Mouse (Mus musculus) frontal cortex, adult 2 months (tissue): ENCODE data around the gene Gm20509. TPM values are rescaled to one million over a fixed set of nuclear protein-coding genes. Genes with fewer than 3 reads are reported as not detected.
"Not testable (repeated sequence)": the region's sequence is repeated elsewhere in the genome, so short reads cannot be mapped to it uniquely, and the experiment has no call there.

Experiments
- DNase-seq, 2 experiments: peaks; one replicate each; pipeline ENCODE4 v3.0.0; 2022; ENCODE audit warnings: low spot score in 1 of 2; ENCODE audit errors: extremely low spot score in 1 of 2
- polyA plus RNA-seq: library from polyadenylated mRNA; depleted of rRNA; stranded (reverse); fragments of >200 nt; gene quantifications from 2 replicates; pipeline ENCODE4 v1.2.3, GENCODE M21; 2012; rRNA removed

The Gm20509 gene
- polyA plus RNA-seq: not detected in 2 replicates

DNA sequence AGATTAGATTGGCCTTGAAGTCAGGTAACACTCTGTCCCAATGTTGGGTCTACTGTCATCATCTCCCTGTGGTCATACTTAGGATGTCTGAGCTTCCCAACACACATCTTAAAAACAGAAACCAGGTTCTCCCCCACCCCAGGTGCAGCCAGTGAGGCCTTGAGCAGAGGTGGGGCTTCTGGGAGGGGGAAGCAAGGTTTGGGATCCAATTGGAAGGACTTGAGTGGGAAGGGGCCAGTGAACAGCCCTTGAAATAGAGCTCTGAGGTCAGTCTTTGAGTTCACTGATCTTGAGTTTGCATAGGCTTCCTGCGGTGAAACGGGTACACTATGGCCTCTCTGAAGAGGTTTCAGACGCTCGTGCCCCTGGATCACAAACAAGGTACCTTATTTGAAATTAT lies at the start of gene Gm20509:
Gene Gm20509 (plus strand): TSS at position 290 of the 400 bp plus-strand sequence.
- no peak for DNase-seq

DNA sequence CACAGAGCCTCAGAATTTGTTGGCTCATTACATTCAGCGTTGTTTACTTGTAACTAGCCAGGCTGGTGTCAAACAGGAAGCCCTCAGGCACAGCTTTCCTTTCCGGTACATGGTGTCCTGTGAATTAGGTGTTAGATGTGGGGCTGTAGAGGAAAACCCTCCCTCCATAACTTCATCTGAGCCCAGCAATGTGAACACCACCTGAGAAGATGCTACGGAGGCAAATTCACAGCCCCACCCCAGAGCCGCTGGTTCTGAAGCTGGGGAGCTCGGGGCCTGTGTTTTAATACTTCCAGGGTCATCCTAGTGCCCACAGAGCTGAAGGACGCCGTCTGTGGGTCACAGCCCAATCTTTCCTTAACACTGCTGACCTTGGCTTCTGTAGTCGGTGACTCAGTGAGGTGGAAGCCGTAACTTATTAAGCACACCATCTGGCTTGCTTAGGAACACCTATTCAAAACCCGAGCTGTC lies 46.8 kb upstream of the Gm20509 start:
- DNase-seq: no peak

- DNase-seq: no peak
Observed at GRCm38 (mm10) chr9:73059224-73059623, 43.0 kb upstream of the Gm20509 start.

GRCm38 (mm10) chr9:73063621-73064290 lies 38.5 kb upstream of the Gm20509 start:
- DNase-seq: no peak

DNA sequence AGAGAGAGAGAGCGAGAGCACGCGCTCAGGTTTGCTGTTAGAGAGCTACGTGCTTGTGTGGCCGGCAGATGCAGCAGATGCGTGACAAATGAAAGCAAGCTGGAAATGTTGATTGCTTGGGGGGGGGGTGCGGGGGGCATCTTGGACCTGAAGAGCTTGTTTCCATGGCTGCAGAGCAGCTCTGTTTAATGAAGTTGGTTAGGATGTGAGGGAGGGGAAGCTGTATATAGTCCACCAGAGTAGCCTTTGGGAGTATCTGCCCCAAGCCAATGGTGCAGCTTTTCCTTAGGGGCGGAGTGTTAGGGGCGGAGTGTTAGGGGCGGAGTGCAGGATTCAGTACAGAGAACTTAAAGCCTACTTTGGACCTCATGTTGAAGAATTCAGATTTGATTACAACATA lies 35.2 kb upstream of the Gm20509 start:
- DNase-seq: no peak

DNA sequence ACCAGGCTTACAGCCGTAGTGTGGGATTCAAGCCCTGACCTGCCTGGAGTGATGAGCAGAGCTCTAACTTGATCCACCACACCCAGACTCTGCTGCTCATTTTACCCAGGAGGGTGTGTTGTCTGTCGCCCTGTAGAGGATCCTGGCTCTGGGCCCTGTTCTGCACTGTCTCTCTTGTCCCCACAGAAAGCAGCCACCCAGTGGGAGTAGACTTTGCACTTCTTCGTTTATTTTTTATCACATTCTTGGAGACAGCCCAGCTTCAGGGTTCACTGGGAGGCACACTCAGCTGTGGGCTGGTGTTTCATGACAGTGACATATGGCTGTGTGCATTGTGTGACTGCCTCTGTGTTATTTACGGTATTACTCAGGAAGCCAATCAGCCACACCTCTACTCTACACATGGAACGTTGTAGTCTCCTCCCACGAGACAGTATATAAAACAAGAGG lies 34.0 kb upstream of the Gm20509 start:
- DNase-seq: peak; percentile 77 to 82

- no peak for DNase-seq
Observed at GRCm38 (mm10) chr9:73068688-73069087, 33.6 kb upstream of the Gm20509 start.

DNA sequence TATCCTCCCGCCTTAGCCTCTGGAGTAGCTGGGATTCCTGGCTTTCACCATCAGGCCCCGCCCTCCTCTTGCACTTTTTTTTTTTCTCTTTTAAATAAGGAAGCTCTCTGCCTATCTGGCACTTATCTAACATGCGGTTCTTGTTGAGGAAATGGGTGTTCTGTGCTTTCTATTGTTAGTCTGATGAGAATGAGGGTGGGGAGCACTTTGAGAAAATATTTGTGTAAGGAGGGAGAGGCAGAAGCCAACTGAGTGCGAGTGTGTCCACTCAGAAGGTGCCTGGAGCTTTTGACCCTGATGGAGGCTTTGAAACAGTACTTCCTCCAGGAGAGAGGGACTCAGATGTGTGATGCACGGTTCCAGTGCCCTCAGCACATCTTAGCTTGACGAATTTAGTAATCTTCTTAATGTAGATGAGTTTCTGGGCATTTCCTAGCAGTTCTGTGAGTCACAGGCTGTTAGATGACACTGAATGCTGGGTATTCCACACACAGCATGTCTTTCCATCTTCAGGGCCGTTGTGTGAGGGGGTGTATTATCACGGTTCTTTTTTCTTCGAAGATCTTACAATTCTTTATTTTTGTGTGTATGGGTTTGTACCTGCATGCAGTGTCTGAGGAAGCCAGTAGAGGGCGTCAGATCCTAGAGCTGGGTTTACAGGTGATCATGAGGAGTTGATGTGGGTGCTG lies 31.2 kb upstream of the Gm20509 start:
- peak in 1 of 2 experiments; percentile 37 for DNase-seq

- no peak for DNase-seq
Observed at GRCm38 (mm10) chr9:73072426-73072825, 29.8 kb upstream of the Gm20509 start.

DNA sequence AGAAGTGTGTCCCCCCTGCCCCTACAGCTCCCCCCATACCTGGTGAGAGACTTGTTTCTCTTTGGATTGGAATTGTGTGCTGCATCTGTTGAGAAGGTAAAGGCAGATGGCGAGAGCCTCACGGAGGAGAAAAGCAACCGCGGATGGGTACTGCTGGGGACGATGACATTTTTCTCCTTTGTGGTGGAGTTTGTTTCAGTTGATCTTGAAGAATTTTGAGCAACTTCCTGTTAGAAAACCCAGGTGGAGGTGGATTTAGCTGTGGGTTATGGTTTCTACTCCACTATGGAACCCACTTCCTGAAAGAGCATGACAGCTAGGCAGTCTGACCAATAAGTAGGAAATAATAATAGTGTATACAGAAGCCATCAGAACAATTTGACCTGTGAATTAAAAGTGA lies 29.1 kb upstream of the Gm20509 start:
- DNase-seq: no peak

GRCm38 (mm10) chr9:73079349-73079748 lies 22.9 kb upstream of the Gm20509 start:
- DNase-seq: not testable (repeated sequence)

DNA sequence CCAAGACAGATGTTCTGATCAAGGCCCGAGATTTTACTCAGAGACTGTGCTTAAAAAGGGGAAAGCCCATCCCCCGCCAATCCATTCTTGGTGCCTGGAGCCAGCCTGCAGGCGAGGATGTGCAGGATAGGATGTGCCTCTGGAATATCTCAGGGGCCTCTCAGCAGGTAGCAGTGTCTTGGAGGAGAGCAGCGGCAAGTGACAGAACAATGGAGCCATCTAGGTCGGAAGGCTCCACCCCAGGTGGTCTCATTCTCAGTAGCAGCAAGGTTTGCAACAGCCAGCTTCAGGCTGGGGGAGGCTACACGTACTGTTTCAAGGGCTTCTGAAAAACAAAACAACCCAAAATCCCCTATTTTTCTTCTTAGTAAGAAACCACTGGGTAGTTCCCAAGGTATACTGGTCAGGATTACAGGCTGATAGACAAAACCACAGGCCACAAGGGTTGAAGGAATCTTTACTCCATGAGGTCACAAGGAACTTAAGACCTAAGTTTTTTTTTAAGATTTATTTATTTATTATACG lies 22.4 kb upstream of the Gm20509 start:
- DNase-seq: no peak

- DNase-seq: no peak
Observed at GRCm38 (mm10) chr9:73082291-73083000, 19.8 kb upstream of the Gm20509 start.

GRCm38 (mm10) chr9:73083956-73084355 lies 18.3 kb upstream of the Gm20509 start:
- DNase-seq: no peak

DNA sequence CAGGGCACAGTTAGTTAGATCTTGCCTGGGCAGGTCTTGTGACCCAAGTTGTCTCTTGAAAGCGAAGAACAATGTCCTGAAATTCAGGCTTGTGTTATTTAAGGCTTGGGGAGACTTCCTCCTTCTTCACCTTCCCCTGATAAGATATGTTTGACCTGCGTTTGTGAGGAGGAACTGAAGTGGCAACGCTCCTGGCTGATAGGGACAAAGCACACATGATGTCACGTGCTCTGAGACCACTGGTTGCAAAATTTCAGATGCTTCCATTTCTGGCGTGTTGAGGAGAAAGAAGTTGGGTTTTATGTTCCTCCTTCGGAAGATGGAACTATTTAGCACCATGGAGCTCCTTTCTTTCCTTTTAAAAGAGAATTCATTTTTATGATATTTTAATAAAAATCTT lies 16.4 kb upstream of the Gm20509 start:
- no peak for DNase-seq

GRCm38 (mm10) chr9:73087121-73087520 lies 15.1 kb upstream of the Gm20509 start:
- no peak for DNase-seq

DNA sequence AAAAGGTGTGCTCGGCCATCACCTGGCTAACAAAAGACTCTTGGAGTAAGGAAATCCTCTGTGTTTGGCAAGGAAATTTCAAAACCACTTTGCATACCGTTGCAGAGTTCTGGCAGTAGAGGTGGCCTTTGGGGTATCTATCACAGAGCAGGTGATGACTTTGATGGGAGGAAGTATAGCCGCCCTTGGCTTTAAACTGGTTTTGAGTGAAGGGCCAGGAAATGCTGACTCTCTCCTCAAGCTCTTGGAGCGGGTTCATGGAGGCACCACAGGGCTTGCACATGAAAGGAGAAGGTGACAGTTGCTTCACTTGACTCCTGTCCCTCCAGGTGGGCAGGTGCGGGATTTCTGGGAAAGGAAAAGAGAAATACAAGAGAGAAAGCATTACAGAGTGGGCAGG lies 14.7 kb upstream of the Gm20509 start:
- no peak for DNase-seq

DNA sequence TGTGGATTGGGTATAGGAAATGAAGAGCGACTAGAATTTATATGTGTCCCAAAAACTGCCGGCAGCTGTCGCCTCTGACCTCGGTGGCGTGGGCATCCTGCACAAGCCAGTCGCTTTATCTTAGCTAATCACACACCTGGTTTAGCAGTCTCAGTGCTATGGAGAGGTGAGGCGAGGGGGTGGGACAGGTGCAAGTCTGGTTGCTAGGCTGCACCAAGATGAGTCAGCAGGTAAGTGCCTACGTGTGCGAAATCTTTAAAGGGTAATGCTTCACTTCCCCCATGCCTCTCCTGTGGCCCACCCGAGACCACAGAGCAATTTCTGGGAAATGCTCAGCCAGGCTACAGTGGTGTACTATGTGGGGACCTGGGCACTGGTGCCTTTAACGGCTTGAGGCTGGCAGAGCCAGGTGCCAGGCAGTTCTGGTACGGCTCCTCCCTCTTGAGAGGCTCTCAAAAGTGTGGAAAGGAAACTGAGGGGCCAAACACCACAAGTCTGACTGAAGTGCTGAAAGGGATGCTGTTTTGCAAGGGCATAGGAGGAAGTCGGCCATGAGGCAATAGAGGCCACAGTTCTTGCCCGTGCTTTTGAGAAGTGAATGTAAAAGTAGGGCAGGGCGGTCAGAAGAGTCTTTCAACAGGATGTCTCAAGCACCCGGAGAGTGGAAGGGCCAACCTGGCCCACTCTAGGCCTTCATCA lies 12.9 kb upstream of the Gm20509 start:
- no peak for DNase-seq

DNA sequence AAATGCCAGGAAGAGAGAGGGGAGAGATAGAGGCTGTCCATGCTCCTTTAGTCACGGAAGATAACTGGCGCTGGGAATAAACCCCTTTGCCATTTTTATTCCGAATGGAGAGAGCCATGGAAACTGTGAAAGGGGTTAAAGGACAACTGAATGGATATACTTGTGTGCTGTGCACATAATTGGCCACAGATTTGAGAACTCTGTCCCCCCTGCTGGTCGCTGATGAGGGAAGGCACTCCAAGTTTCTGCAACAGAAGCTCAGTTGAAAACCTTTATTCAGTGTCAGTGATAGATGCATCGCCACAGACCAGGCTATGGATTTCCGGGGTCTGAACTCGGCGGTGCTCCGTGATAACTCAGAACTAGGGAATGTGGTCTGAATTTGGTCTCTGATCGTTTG lies 12.1 kb upstream of the Gm20509 start:
- no peak for DNase-seq

DNA sequence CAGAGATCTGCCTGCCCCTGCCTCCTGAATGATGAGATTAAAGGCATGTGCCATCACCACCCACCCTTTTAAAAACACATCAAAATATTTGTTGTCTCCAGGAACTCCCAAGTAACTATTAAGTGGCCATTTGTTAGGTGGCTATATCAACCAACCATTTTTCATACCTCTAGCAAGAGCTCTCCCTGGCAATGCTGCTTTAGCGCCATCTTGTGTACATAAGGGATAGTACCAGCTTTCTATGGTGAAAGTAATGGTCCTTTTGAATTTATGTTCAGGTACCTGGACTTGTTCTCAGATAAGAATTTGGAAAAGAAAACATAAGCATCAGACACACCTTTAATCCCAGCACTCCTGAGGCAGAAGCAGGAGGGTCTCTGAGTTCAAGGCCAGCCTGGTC lies 10.5 kb upstream of the Gm20509 start:
- peak in 1 of 2 experiments; percentile 78 for DNase-seq

- peak in 1 of 2 experiments; percentile 43 for DNase-seq
Observed at GRCm38 (mm10) chr9:73094580-73094979, 7.7 kb upstream of the Gm20509 start.
